Mouse (Mus musculus): ENCODE results near the gene 1700003F12Rik.

The 1700003F12Rik gene

DNA sequence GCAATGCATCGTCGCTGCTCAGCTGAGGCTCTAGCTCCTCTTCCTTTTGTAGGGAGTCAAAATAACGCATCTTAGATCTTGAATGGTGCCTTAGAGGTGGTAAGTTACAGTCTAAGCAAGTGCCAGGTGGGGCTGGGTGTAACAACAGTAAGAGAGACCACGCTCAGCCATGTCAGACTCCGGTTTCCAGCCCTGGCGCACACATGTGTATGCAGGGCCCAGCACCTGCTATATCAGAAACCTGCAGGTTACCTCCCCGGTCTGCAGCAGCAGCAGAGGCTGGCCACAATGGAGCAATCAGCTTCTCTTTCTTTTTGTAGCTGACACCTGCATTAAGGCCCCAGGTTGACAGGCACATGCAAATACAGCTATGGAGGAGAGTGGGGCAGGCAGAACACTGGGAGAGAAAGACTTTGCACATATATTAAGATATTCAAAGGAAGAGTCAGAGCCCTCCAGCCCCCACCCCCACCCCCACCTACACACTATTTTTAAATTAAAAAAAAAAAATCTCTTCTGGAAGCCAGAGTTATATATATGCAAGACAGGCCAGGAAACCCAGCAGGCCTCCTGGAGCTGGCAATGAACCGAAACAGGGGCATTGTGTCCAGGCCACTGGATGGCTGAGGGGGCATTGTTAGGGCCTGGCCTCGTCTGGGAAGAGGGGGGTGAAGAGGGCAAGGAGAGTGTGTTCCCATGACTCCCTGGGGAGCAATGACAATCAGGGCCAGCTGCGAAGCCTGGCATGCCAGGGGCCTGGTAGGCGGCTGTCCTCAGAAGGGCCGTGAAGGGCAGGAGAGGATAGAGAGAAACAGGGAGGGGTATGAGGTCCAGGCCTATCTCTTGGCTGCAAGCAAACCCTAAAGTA lies 30.2 kb downstream of the 1700003F12Rik start:
- no peak for DNase-seq (ENCODE audit: low read depth)

DNA sequence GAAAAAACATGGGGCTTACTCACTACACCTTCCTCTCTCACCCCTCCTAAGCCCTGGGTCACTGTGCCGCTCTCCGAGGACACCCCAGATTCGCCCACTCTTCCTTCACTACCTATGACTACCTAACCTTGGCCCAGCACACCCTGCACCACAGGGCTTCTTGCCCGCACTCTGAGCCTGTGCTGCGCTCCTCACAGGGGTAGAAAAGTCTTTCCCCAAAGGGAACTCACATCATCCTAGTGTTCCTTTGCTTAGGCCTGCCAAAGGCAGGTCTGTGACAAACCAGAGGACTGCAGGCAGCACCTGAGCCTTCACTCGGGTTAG lies 30.8 kb downstream of the 1700003F12Rik start:
- DNase-seq (ENCODE audit: low read depth): no peak

DNA sequence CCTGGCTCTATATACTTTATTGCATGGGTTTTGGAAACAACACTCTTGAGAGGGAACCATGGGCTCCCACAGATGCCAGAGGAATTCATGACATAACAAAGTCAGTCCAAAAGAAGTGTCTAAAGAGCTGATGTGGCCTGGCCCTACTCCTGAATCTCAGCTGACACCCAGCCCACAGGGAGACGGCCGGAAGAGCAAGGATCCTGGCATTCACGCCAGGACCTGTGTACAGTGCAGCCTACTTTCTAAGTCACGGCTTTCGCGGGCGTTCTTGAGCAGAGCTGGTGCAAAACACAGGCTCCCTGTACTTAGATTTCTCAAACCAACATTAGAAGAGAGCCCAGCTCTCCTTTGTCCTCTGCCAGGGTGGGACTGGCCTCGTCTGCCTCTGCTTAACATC lies 33.7 kb downstream of the 1700003F12Rik start:
- no peak for DNase-seq (ENCODE audit: low read depth)

DNA sequence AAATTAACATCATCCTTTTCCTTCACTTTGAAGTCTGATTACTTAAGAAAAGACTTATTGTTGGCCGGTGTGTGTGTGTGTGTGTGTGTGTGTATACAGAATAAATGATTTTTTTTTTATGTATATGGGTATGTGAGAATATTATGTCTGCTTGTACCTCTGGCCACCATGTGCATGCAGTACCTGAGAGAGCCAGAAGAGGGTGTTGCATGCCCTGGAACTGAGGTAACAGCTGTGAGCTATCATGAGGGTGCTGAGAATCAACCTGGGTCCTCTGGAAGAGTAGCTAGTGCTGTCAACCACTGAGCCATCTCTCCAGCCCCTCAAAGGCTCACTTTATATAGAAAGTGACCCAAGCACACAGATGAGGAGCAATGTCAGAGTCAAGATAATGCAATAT lies 34.5 kb downstream of the 1700003F12Rik start:
- DNase-seq (ENCODE audit: low read depth): no peak

DNA sequence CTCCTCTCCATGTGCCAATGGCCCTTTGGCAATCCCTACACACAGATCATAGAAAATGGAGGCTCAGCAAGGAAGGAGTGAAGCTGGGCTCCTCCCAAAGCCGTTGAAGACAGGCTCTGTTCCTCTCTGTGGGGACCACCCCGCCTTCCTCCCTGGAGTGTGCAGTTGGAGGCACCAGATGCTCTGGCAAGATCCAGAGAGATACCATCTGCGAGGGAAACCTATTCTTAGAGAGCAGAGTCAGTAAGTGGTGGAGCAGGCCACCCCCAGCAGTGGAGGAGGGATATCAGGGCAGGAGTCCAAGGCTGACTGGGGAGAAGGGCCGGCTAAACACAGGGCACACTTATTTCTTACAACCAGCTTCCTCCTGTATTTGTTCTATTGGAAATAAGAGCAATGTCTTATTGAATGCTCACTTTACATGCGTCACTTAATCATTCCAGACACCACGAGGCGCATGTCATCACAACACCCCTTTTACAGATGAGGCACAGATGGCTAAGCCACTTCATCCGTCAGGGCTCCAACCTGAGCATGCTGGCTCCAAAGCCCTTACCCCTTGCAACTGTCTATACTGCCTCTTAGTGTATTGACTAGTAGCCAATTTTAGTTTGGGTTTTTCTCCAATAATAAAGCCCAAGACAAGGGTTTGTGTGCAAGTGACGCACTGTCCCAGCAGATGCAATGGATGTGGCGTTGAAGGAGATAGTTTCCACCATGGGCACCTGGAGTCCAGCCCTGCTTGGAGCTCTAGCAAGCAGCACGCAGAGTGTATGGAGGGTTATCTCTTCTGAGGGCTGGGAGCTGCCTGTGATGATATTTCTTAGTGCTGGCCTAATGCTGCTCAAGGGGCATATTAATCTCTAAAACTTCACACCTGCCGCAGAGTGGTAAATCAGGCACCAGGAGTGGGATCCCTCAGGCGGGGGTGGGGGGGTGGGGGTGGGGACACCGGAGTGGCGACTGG lies 37.3 kb downstream of the 1700003F12Rik start:
- peak; percentile 73 for DNase-seq (ENCODE audit: low read depth)

DNA sequence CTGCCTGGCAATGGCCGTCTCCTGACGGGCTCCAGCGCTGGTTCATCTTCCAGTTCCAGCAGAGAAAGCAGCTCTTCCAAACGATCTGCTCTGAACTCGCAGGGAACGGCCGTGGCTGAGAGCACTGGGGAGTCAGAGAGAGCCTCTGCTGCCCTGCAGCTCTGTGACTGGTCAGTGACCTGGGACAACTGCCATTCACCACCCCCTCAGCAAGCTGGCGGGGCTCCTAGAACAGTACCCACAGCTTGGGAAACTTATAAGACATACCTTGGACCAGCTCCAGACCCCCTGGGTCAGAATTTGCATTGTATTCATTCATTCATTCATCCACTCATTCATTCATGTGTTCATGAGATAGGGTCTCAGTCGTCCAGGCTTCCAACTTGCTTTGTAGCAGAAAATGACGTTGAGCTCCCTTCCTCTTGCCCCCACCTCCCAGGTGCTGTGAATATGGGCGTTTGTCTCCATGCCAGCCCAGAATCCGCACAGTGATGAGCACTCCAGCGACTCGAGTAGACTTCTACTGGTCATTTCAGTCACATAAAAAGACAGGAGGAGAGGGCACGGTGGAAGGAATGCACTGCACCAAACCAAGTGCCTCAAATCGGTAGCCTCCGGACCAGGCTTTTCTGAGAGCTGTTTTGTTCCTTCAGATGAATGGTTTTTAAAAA lies 38.2 kb downstream of the 1700003F12Rik start:
- DNase-seq (ENCODE audit: low read depth): no peak

DNA sequence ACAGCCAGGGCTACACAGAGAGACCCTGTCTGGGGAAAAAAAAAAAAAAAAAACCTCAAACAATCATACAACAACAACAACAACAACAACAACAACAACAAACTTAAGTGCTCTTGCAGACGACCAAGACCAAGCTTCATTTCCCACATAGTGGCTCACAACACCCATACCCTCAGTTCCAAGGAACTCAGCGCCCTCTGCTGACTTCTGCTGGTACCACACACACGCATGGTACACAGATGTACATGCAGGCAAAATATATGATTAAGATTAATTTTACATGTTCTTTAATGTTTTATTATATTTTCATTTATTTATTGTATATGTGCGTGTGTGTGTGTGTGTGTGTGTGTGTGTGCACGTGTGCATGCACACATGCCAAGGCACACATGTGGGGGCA lies 39.5 kb downstream of the 1700003F12Rik start:
- DNase-seq (ENCODE audit: low read depth): peak; percentile 75

DNA sequence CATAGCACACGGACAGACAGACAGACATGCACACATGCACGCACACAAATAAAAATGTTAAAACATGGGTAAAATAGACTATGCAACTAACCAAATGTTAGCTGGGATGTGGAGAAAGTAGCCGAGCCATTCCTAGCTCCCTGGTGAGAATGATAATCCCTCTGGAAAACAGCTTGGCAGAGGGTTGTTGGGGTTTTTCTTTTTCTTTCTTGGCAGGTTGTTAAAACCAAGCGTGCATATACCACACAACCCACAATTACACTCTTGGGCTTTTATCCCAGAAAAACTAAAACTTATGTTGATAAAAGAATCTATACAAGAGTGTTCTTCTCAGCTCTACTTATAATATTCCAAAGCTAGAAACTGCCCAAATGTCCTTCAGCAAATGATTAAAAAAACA lies 42.2 kb downstream of the 1700003F12Rik start:
- DNase-seq (ENCODE audit: low read depth): no peak

DNA sequence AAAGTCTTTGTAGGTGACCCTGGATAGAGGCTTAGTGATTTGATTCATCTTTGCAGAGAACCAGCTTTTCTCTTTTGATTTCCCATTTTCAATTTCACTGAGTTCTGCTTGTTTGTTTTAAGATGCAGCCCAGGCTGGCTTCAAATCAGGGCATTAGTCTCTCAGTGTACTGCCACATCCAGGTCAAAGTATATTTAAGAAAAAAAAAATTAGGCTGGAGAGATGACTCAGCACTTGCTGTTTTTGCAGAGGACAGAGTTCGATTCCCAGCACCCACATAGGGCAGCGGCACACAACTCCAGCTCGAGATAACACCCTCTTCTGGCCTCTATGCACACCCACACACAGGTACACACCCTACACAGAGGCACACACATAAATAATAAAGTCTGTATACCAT lies 44.4 kb downstream of the 1700003F12Rik start:
- DNase-seq (ENCODE audit: low read depth): no peak

DNA sequence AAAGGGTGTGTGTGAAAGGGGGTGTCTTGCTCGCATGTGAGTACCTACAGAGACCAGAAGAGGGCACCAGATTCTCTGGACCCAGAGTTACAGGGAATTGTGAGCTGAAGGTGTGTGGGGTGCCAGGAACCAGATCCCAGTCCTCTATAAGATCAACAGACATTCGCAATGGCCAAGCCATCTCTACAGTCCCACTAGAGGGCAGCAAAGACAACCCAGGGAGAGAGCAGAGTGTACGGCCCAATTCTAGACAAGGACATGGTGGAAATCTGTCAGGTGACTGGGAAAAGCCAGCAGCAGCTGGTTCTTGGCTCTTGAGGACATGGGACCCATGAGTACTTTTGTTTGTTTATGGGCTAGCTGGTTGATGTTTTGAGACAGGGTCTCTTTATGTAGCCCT lies 46.1 kb downstream of the 1700003F12Rik start:
- peak; percentile 62 for DNase-seq (ENCODE audit: low read depth)

DNA sequence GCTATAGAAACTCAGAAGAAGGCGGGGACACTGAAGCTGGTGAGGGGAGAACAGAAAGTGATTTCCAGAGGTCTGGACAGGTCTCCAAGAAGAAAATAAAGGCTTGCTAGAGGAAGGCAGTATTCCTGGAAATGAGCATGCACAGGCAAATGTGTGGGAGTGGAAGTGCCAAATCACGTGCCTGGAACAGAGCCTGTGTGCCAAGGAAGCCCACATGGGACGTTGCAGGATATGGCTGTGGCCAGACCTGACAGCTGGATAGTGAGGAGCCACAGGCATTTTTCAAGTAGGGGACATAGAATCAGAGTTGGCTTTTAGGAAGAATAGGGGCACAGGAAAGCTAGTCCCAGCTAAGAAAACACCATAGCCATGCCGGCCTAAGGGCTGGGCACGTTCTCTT lies 48.9 kb downstream of the 1700003F12Rik start:
- no peak for DNase-seq (ENCODE audit: low read depth)

DNA sequence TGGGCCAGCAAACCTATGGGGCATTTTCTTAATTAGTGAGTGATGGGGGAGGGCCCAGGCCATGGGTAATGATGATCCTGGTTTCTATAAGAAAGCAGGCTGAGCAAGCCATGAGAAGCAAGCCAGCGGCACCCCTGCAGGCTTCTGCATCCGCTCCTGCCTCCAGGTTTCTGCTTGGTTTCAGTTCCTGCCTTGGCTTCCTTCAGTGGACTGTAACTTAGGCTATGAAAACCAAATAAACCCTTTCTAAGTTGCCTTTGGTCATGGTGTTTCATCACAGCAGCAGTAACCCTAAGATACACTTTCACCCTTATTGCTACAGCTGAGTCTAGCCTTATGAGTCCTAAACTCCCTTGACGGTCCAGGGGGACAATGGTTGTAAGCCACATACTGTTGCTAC lies 50.5 kb downstream of the 1700003F12Rik start:
- DNase-seq (ENCODE audit: low read depth): no peak

Data from 416B (cell line).